Mouse (Mus musculus) frontal cortex, postnatal 25 days (tissue): Measurements from ENCODE around the gene Ncoa5.

ENCODE experiments used
- DNase-seq, 2 experiments: peaks; one replicate each; pipeline ENCODE4 v3.0.0; 2022; ENCODE audit warnings: low spot score in 2 of 2

Ncoa5 gene

DNA sequence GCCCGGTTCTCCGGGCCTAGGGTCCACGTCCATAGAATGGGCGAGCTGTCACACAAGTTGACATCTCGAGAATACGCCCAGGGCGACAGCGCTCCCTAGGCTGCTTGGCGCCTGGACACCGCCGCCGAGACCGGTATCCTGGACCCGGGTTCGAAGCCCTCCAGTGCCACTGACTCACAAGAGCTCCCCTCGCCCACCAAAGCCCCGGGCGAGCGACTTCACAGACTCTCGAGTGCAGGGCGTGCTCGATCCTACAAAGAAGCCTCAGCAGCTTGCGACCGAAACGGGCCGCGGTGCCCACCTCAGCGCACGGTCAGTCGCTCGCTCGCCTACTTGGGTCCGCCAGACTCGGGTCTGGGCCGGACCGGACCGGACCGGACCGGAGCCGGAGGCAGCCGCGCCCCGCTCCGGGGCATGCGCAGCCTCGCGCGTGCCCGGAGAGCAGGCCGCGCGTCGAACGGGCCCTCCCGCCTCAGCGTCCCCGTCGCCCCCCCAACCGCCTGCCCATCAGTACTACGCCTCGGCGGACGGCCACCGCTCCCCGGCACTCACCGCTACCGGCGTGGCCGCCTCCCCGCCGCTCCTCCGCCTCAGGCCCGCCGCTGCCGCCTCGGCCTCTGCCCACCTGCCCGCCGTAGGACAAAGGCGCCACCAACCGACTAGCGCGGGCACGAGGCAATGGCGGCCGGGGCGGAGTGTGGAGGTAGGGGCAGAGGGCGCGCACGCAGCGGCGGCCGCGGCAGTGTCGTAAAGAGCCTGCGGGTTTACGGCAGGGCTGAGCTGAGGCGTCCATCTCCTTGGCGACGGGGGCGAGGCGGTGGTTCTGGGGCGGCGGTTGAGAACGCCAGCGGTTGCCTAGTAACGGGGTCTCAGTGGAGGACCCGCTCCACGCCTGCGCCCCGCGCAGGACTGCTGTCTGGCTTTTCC lies at the start of gene Ncoa5:
TSS of gene Ncoa5 (minus strand) at position 737 of the 927 bp plus-strand sequence.
- peak; percentile 95 to 96 for DNase-seq

DNA sequence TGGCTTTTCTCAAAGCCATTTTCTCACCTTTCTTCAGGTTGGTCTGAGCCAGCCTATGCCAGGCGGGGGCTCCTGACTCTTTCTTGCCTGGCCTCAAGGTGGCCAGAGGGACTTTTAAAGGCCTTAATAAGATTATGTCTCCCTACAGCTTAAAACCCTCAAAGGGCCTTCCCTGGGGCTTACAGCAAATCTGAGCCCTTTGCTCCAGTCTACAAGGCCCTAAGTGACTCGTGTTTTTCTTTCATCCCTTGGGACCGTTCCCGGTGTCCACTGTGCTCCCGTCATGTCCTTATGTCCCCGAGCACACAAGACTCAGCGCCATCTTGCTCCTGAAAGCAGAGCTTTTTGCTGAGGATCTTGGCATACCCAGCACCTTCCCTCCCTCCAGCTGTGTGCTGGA lies 46.6 kb upstream of the Ncoa5 start:
- no peak for DNase-seq

DNA sequence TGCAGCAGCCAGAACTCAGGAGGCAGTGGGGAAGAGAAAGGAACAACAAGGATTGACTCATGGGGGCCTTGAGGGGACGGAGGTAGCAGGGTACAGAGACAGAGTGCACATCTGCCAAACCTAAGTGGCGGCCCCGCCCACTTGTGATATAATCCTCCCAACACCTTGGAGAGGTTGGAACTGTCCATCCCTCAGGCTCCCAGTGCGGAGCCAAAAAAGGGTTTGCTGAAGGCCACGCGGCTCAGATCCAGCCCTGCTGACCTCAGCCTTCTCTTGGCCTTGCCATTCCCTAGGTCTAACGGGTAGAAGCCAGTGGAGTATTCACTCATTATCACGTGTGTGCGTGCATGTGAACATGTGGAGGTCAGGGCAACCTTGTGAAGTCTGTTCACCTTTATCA lies 46.0 kb upstream of the Ncoa5 start:
- DNase-seq = no peak

DNA sequence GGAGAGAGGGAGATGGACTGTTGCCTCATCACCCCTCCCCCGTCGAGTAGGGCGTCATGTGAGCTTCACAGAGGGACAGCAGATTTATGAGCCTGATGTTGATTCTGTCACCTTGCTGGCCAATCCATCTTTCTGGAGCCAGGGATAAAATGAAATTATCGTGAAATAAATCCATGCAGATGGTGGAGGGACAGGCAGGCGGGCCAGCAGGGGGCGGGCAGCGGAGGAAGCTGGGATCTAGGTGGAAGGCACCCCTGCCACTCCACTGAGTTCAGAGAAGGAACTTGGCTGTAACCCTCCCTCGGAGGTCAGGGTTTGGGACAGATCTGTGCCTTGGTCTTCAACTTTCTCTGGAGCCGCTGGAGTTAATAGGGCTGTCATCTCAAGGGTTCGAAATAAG lies 43.9 kb upstream of the Ncoa5 start:
- DNase-seq = no peak

DNA sequence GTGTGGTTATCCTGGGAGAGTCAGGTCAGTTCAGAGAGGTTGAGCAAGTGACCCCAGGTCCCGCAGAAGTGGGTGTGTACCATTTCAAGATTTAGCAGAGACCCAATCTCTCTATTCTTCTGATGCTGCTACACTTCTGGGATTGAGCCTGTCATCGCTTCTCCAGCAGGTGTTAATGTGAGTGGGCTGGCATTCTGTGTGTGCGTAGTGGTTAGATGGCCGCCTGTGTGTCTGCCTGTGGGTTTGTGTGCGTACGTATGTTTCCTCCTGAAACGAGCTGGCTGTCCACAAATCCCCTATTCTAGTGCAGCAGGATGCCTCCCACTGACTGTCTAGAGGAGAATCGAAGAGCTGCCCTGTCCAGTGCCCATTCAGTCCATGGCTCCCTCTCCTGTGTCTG lies 43.4 kb upstream of the Ncoa5 start:
- DNase-seq = no peak

DNA sequence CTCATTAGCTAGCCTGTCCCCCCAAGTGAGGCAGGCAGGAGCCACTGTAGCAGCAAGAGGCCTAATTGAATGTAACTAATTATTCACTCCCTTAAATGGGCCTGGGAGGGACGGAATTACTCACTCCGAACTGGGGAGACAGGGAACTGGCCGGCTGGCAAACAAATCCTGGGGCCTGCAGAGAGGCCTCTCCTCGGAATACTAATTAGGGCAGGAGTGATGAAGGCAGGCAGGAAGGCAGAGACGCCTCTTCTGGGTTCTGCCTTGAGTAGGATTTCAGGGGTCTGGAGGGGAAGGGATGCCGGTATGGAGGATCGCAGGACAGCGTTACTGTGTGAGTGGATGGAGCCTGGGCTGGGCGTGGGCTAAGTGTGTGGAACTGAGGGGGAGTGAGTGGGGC lies 42.4 kb upstream of the Ncoa5 start:
- DNase-seq = no peak

DNA sequence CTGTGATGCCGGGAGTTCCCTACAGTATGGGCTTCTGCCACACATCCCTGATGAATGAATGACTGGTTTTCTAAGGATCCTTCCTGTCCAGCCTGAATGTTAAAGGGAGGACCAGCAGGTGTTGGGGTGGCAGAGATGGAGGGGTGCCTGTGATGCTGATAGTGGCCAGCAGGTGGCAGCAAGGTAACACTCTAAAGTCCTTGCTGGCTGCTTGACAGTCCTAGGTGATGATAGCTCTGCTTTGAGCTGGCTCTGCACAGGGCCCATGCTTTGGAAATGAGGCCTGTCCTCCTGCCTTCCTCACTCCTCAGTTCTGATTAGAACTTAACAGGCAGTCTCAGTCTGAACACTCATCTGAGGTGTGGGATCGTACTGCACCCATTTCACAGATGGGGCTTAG lies 40.3 kb upstream of the Ncoa5 start:
- peak; percentile 84 to 88 for DNase-seq

DNA sequence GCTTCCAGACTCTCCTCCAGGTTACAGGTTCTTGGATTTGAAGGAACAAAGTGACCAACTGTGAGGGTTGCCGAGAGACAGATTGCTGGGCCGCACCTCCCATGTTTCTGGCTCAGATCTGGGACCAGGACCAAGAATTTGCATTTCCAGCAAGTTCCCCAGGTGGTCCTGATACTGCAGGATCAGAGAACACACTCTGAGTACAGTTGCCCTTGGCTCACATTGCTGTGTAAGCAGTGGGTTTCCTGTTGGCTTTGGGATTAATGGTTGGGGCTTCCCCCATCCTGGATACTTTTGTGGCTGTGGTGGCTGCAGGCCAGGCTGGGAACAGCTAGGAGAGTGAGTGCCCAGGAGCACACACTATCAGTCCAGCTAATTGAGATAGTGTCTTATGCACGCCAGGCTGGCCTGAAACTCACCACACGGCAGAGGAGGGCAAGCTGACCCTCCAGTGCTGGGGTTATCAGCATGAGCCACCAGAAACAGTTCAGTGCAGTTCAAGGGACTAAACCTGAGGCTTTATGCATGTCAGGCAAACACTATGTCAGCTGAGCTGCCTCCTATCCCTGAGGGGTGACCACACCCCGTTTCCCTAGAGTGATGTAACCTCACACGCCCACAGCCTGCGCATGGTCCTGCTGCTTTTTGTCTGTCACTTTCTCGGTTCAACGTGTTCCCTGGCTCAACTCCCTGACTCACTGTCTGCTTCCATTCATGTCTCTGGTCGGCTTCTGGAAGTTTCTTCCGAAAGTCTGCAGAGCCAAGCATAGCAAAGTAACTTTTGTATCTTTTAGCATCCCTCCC lies 39.6 kb upstream of the Ncoa5 start:
- DNase-seq = no peak

DNA sequence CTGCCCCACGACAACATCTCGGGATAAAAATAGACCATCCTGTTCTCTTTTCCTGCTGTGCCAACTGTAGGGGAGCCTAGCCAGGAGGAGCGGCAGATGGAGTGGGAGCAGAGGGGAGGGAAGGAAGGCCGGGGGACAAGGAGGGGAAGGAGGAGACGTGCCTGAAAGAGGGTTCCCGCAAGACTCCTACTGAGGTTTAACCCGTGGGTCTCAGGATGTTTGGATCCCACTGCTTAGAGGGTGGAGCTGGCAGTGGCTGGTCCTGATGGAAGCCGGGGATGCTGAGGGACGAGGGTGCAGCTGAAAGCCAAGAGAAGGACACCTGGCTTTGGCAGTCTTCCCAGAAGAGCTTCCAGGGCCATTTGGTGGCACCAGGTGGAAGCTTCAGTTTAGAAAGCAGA lies 38.7 kb upstream of the Ncoa5 start:
- no peak for DNase-seq

DNA sequence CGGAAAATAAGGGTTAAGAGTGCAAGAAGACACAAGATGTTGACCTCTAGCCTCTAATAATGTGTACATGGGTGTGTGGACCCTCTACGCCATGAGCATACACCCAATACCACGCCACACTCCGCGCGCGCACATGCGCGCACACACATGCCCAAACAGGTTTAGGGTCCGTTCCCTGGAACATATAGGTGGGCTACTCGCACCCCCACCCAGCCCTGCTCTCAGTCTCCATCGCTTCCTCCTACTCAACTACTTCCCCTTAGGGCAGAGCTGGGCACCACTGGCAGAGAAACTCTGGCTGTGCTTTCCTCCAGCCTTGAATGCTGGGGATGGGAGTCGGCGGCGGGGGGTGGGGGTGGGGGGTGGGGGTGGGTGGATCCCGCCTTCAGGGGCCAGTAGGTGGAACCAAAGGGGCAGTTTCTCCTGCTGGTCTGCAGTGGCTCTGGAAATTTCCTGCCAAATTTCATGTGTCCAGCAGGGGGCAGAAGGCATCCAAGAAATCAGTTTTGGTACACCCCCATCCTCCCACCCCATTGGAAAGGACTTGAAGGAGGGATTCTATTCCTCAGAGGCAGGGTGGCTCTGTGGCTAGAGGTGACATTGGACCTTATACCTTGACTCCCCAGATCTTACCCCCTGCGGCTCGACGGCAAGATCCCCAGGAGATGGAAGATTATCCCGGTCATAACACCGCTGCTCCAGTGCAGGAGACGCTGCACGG lies 35.6 kb upstream of the Ncoa5 start:
- peak; percentile 53 to 65 for DNase-seq

DNA sequence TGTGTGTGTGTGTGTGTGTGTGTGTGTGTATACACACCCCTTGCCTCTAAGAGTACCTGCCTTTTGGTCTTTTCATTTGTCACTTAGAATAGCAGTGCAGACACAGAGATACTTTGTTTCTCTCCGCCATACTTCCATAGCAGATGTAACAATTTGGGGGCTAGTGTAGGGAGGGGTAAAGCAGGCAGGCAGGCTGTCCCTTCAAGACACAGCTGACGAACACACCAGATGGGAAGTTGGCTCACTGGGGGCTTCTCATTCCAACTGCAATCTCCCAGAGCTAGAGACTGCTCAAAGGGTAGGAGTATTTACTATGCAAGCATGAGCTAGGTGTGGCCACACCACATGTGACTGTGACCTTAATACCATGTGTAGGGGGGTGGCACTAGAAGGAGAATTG lies 34.1 kb upstream of the Ncoa5 start:
- no peak for DNase-seq

DNA sequence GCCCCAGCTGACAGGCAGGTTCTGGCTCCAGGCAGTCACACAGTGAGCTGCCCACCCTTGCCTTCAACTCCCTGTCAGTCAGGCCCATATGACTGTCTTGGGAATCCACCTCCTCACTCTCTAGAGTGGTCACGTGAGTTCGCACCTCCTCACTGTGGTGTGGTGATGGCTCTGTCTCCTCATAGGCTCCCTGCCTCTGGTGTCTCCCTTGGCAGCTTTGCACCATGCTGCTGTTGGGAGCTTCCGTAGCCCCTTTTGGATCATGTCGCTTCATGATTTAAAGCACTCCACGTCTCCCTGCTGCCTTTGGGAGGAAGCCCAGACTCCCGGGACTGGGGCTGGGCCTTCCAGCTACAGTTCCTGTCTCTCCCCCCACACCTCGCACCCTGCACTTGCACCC lies 29.8 kb upstream of the Ncoa5 start:
- peak in 1 of 2 experiments; percentile 37 for DNase-seq

DNA sequence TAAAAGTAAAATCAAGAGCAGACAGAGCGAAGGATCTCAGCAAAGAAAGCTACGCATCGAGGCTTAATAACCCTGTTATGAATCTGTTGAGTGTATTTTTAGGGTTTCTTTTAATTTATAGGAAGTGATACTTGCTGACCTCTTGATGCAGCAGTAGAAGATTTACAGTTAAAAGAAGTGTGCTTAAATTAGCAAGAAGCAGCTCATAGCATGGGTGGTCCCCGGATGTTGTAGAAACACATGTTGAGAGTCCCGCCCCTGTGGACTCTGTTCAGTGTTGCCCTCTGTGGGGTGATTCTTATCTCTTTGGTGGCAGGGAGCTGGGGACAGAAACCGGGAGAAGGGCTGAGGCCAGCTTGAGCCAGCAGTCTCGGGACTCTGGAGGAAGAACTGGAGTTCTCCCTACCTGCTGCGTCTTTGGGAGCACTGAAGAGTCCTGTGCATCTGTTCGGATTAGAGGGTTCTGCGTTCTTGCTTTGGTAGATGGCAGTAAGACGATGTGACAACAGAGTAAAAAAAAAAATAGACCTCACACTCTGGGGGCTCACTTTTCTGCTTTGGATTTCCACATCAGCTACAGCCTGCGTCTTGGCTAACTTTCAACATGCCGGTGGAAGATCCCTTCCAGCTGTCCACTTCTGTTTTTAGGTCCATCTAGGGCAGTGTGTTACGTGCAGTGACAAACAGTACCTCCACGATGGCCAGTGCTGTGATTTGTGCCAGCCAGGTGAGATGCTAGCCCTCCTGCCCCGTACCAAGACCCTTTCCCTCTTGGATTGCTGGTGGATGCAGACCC lies 27.2 kb upstream of the Ncoa5 start:
- DNase-seq = no peak

DNA sequence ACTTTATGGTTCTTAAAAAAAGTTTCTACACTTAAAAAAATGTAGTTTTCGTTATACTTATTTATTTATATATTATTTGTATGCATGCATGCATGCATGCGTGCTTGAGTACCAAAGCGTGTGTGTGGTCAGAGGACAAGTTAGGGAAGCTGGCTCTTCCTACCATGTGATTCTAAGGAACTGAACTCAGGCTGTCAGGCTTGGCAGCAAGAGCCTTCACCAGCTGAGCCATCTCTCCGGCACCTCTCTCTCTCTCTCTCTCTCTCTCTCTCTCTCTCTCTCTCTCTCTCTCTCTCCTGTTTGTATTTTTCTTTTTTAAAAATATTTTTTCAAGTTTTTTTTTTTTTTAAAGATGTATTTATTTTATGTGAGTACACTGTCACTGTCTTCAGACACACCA lies 25.3 kb upstream of the Ncoa5 start:
- no peak for DNase-seq

DNA sequence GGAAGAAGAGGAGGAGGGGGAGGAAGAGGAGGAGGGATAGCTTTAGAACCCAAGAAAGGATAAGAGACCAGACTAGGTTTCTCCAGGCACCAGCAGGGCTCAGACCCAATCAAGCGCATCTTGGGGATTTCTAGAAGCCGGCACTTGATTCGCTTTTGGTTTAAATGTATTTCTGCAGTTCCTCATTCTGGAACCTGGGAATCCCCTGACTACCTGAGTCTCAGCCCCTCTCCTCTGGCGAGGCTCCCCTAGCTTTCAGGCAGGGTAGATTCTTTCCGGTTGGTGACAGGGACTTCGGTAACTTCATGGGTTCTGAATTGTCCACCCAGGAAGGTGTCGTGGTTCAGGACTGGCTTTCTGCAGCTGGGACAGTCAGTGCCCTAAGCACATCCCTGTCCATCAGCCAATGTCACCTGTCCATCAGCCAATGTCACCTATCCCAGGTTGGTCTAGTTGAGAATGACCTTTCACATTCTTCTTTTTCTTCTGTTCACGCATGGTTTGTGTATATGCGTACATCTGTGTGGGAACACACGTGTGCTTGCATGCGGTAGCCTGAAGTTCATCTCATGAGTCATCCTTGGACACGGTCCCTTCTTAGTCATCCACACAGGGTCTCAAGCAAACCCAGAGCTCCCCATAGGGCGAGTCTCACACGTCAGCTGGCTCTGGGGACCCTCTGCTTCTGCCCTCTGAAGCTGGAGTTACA lies 21.9 kb upstream of the Ncoa5 start:
- no peak for DNase-seq

DNA sequence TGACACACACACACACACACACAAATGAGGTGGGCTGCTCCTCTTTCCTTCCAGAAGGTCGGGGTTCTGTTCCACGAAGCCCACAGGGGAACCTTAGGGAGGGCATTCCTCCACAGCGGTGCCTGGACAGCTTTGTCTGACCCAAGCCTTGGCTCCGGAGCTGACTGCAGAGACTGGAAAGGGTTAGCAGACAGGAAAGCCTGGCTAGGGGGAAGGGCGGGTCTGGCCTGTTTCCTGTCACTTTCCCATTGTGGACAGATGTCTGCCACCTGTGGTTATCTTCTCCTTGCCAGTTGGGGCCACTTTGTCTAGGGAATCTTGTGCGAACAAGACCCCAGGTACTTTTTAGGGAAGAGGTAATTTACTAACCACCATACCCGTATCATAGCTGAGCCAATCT lies 21.2 kb upstream of the Ncoa5 start:
- no peak for DNase-seq

DNA sequence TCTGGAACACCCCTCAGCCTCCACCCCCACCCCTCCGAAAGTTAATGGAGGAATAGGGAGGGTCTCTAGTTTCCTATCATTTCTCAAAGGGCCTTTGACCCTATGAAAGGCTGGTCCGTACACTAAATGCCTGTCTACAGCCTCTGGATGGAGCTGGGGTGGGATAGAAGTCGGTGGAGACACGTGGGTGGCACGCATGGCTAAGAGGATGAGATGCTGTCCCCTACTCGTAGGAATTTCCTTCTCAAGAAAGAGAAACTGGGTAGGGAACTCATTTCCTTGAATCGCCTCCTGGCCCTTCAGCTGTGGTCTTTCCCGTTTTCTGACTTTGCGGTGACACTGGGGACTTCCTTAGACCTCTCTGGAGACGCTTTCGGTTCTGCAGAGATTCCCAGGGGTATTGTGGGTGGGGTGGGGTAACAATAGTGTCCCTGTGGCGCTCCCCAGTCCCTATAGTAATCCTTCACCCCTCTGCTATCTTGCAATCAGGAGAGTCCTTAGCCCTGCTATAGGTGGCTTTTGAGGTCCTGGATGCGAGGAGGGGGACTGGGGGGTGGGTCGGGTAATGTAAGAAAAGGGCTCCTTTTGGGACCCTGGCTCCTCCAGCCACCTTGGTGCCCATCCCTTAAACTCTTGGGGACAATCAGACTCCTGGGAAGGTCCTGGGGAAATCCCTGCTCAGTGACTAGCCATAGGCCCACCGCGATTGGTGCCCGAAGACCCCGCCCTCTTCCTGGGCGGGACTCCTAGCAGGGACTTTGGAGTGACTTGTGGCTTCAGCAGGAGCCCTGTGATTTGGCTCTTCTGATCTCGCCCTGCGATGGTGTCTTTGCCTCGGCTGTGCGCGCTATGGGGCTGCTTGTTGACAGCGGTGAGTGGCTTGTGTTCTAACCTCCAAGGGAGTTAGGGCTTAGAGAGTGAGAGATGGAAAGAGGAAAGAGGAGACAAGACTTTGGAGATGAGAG lies 20.5 kb upstream of the Ncoa5 start, which contains the start of gene Cd40:
TSS of gene Cd40 (plus strand) at position 740 of the 965 bp plus-strand sequence.
- DNase-seq = no peak

DNA sequence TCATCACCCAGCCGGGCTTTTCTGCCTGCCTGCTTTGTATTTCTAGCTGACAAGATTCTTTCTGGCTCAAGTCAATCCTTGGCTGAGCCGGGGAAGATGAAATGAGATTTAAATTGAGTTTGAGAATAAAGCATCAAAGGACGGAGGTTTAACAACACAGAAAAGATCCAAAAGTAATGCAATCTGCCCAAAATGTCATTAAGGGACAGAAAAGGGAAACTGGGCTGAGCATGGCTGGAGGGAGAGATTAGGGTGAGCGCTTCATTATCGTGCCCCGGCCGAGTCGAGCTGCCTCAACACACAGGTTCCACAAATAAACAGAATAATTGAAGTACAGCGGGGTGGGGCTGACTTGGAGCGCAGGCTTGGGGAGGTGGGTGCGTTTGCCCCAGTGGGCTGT lies 16.9 kb upstream of the Ncoa5 start:
- no peak for DNase-seq

DNA sequence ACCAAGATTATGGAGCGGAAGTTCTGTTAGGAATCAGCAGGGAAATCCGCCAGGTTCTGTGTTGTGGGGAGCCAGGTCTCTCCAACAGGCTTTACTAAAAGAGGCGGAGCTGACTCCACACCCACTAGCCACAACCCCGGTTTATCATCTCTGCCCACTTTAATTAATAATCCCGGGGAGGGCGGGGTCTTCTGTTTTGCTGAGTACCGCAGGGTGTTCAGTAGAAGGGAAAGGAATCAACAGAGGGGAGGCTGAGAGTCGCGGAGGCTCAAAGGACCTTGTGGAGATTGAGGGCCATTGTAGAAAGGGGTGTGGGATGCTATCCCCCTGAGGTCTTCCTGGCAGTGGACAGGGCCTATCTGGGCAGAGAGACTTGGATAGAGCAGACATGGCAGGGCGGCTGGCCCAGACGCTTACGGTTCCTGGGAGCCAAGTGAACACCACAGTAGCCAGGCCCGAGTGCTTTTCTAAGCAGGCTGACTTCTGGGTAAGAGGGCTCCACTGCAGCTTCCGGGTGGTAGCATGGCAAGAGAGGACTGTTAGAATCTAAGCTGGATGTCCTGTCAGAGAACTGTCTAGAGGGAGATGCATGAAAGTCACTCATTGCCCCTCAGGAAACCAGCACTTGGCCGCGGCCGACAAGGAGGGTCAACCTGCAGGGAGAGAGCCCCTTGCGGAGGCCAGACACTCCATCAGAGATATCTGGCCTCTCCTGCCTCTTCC lies 16.3 kb upstream of the Ncoa5 start:
- DNase-seq = no peak
